Mouse (Mus musculus) WW6 (cell line): ENCODE data around the gene Ccdc6.

ENCODE experiments used
- DNase-seq: peaks from one replicate; pipeline ENCODE4 v3.0.0-alpha.2; 2013; ENCODE audit warnings: low read depth, low spot score

Ccdc6 gene

DNA sequence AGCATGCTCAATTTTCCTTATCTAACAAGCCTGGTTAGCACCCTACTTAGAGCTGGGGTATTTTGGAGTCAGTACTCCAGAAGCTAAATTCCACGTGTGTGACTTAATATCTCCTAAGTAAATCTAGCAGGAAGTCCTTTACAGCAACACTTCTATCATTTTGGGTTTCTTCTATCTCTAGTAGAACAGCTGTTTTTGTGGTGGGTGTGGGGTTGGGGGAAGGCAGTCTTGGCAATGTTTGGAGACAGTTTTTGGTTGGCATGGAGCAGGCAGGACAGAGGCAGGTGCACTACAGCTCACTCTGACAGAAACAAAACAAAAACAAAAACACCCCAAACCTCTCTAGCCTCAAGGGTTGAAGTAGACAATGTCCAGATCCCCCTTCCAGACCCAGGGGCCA is 3.1 kb upstream of the Ccdc6 start:
- no peak for DNase-seq

- peak; percentile 79 for DNase-seq
Measured at GRCm38 (mm10) chr10:70095031-70095470, 1.9 kb upstream of the Ccdc6 start.

DNA sequence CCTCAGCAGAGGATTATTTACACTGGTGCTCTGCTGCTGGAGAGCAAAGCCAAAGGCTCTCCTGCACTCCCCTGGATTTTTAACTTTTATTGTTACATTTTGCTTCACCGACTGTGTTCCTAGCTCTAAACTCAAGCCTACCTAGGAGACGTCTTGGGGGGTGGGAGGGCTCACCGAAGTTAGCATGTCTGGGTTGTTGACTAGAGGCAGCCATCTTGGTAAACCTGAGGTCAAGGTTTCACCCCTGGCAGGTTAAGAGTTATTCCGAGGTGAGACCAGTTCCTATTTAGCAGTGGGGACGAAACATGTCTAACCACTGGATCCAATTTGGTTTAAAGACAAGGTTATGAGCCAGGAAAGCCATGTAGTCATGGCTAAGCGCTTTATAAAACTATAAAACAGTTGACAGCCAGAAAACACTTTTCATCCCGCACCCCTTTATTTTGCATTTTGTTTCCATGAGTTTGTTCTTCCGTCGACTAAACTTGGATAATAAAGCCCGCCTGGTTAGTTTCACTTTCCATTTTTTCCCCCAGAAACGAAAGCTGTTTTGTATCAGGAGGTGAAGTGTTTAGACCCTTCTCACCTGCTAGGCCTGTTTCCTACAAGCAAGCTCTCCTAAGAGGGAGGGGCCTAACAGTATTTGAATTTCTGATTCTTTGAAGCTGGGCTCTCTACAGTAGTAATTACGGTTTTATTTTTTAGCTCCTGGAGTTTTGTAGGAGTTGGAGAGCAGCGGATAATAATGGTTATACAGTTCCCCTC is 1.2 kb upstream of the Ccdc6 start:
- no peak for DNase-seq

GRCm38 (mm10) chr10:70097291-70097901 is 475 bp downstream of the Ccdc6 start:
- no peak for DNase-seq

DNA sequence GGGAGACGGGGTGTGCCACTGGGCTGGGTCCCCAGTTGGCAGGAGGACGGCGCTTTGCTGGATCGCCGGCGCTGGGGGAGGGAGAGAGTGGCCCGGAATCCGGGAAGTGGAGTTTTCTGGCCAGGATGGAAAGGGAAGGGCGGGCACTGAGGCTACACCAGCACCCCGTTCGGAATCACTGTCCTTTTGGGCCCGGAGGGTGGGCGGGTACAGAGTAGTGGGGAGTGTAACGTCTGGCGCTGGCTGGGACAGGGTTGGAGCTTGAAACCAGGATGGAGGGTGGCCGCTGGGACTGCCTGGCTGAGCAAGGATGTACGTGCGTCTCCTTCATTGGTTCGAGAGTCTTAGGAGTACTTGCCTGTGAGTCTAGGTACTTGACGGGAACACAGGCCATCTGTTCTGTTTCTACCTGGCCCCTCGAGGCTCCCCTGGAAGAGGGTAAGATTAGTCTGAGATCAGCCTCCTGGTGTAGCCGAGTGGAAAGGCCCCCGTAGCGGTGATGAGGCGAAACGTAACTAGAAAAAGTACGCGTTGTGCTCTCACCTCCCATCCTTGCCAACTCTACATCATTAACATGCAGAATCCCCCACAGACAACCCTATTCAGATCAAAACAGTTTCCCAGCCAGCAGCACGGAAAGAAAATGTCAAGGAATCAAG is 1.1 kb downstream of the Ccdc6 start:
- DNase-seq, result no peak

- DNase-seq, result no peak
Measured at GRCm38 (mm10) chr10:70098626-70099025, 1.7 kb downstream of the Ccdc6 start.

DNA sequence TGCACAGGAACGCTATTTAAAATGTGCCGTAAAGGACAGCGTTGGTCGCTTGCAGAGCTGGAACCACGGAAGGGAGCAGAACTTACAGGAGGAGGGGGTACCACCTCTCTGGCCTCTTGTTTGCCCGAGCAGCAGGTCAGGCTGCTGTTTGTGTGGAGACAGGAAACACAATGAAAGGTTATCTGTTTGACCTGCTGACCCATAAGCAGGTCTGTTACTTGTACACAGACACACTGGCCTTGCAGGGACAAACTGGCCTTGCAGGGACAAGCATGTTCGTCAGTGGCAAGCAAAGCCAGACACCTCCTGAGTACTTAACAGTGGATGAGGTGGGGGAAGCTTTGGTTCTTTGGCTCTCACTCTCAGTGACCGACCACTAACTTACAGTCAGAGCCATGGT is 2.1 kb downstream of the Ccdc6 start:
- DNase-seq, result no peak

GRCm38 (mm10) chr10:70102086-70102485 is 5.2 kb downstream of the Ccdc6 start:
- DNase-seq, result no peak

GRCm38 (mm10) chr10:70108016-70108415 is 11.1 kb downstream of the Ccdc6 start:
- no peak for DNase-seq

DNA sequence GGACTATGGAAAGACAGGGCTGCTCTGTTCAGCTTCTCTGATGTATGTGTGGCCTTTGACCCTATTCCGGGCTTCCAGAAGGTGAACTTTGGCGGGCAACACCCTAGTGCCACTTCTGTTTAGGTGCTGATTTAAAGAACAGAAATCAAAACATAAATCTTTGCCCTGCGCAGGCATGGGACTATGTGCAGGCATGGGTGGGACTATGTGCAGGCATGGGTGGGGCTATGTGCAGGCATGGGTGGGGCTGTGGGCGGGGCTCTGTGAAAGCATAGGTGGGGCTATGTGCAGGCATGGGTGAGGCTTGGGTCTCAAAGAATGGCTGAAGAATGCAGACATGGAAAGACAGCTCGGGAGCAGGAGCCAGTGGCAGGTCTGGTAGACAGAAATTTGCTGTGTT is 13.1 kb downstream of the Ccdc6 start:
- no peak for DNase-seq

GRCm38 (mm10) chr10:70110815-70111214 is 13.9 kb downstream of the Ccdc6 start:
- DNase-seq, result no peak

GRCm38 (mm10) chr10:70111643-70112042 is 14.7 kb downstream of the Ccdc6 start:
- DNase-seq, result no peak

DNA sequence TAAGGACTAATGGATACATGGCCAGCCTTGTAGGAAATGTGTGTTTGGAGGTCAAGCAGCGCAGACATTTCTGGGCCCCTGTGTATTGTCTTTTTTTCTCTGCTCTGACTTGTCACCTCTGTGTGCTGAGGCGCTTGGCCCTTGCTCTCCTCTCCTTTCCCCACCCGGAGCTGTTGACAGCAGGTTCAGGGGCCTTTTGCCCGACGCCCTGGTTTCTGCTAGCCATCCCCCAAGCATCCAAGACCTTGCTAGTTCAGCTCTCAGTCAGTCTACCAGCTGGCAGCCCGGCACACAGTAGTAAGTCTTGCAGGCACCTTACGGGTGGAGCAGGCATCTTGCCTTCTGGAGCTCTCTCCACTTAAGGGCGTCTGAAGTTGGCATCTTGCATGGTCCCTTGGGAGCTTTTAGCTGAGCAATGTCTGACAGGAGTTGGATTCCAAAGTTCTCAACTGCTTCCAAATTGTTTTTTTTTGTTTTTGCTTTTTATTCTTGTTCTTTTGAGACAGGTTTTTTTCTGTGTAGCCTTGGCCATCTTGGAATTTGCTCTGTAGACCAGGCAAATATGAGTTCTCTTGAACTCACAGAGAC is 17.2 kb downstream of the Ccdc6 start:
- no peak for DNase-seq

DNA sequence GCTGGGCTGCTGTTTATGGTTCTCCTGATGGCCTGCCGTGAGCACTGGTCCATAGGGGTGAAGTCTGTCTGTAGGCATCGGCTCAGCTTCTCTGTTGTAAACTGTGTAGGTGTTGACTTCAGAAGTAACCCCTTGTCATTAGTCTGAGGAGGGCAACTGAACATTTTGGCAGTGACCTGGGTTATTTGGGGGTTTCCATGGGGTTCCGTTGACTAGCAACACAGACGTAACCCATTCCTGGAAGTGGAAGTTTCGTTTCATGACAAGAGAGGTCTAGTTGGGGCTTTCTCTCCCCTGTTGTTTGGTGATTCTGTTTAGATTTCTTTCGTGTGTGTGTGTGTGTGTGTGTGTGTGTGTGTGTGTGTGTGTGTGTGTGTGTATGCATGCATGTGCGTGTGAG is 19.5 kb downstream of the Ccdc6 start:
- DNase-seq, result no peak

- DNase-seq, result no peak
Measured at GRCm38 (mm10) chr10:70119451-70119850, 22.5 kb downstream of the Ccdc6 start.

GRCm38 (mm10) chr10:70119851-70120370 is 23.0 kb downstream of the Ccdc6 start:
- no peak for DNase-seq

DNA sequence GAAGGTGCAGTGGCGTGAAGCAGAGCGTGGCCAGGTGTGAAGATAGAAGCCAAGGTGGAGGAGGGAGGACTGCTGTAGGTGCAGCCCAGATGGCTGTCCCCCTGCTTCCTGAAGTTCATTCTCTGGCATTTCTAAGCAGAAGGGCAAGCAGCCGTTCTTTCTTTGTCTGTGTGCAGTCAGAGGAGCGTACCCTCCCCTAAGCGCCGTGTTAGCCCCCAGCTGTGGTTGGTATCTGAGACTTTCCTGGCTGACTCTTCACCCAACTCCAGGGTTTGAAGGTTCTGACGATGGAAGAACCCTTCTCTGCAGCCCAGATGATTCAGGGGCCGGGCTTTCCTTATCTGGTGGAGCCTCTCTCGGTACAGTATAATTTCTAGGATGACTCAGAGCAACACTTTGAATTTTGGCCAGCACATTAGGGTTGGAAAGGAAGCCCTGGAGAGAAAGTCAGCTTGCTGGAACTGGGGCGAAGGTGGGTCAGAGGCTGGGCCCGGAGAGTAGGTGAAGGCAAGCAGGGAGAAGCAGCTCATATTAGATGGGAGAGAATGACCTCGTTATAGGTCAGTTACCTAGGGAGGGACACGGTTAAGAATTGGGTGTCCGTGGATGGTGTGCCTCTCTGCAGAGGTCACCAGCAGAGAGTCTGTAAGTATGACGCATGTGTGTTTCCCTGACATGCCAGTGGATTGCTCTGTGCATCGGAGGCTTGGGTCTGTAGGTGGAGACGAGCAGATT is 23.9 kb downstream of the Ccdc6 start:
- DNase-seq, result no peak

DNA sequence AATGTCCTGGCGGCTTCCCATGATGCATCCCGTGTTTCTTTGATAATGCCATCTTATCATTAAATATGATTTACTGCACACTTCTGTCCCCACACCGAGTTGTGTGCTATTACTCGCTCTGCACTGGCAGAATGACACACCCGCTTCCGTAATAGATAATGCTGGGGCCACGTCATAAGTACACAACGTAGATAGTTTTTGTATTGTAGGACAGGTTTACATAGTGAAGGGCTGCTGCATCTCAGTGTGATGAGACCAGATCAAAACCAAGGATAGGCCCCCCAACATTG is 24.4 kb downstream of the Ccdc6 start:
- DNase-seq, result no peak

- DNase-seq, result no peak
Measured at GRCm38 (mm10) chr10:70123454-70123853, 26.5 kb downstream of the Ccdc6 start.

- DNase-seq, result no peak
Measured at GRCm38 (mm10) chr10:70125491-70125890, 28.6 kb downstream of the Ccdc6 start.

GRCm38 (mm10) chr10:70127273-70127672 is 30.4 kb downstream of the Ccdc6 start:
- DNase-seq, result no peak

DNA sequence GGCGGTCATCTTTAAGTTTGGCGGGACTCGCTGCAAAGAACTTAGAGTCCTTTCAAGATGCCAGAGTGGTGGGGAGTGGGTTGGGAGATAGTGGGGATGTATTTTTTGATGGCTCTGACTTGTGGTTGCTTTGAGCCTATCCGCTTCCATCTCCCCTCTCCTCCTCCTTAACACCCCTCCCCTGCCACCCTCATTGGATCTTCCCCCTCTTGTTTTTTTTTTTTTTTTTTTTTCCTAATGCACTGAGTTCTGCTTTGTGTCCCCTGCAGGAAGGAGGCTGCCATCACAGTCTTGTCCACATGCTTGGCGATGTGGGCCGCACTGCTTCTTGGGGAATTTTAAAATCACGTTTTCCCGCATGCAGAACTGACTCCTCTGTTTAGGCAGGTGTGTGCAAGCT is 31.5 kb downstream of the Ccdc6 start:
- no peak for DNase-seq
